Mouse (Mus musculus) cerebellum, adult 9-11 months (tissue): ENCODE data around the gene Mboat2.
A peak's percentile ranks its signal among the peaks of the same experiment; 100 is the strongest.

ENCODE experiments used
- DNase-seq: peaks from one replicate; pipeline ENCODE4 v3.0.0; 2022

The Mboat2 gene

GRCm38 (mm10) chr12:24830766-24831152 is at the start of gene Mboat2:
Gene Mboat2, plus strand, starts transcription at chr12:24830879.
- no peak for DNase-seq

- no peak for DNase-seq
These were observed 46.9 kb upstream of the Mboat2 start for GRCm38 (mm10) chr12:24783735-24784134.

GRCm38 (mm10) chr12:24785882-24786281 is 44.8 kb upstream of the Mboat2 start:
- DNase-seq, result no peak

DNA sequence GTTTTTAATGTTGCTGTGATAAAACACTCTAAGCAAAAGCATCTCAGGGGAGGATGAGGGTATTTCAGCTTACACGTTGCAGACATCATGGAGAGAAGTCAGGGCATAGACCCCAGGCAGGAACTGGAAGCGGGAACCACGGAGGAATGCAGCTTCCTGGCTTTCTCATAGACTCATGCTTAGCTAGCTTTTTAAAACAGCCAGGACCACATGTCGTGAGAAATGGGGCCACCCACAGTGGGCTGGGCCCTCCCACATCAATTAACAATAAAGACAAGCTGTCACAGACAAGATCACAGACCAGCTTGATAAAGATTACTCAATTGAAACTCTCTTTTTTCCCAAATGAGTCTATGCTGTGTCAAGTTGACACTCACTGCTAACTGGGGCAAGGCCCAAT is 44.4 kb upstream of the Mboat2 start:
- no peak for DNase-seq

DNA sequence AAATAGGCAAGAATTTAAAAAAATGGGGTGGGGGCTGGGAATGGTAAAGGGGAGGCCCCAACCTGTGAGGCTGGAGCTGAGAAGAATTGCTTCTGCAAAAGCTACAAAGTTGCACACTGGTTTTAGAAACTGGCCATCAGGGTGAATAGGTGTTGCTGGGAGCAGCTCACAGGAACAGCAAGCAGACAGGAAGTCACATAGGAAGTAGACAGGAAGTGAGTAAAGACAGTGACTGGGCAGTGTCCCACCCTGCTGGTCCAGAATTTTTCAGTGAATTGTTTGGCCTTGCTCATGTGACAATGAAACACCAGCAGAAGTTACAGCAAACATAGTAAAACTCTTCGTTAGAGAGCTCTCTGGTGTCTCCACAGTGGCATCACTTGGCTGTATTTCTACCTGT is 41.0 kb upstream of the Mboat2 start:
- DNase-seq, result no peak

- no peak for DNase-seq
These were observed 19.4 kb upstream of the Mboat2 start for GRCm38 (mm10) chr12:24811230-24811629.

DNA sequence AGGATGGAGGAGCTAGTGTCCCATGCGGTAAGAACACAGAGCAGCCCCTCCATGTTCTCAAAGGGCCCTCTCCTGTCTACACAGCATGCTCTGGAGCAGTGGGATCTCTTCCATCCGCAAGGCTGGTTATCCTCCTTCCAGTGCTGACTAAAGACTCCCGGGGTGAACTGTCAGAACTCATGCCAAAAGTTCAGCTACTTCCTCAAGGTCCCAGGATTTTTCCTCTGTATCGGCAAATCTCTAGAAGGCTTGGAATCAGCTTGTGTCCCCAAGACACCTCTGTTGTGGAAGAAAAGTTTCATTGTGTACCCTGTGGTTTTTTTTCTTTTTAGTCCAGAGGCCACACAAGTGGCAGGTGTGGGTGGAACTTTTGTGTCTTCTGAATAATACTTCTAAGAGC is 18.8 kb upstream of the Mboat2 start:
- DNase-seq, result no peak

GRCm38 (mm10) chr12:24822831-24823230 is 7.8 kb upstream of the Mboat2 start:
- DNase-seq, result no peak

GRCm38 (mm10) chr12:24823636-24824354 is 6.9 kb upstream of the Mboat2 start:
- no peak for DNase-seq

GRCm38 (mm10) chr12:24830086-24830485 is 593 bp upstream of the Mboat2 start:
- DNase-seq, result no peak

DNA sequence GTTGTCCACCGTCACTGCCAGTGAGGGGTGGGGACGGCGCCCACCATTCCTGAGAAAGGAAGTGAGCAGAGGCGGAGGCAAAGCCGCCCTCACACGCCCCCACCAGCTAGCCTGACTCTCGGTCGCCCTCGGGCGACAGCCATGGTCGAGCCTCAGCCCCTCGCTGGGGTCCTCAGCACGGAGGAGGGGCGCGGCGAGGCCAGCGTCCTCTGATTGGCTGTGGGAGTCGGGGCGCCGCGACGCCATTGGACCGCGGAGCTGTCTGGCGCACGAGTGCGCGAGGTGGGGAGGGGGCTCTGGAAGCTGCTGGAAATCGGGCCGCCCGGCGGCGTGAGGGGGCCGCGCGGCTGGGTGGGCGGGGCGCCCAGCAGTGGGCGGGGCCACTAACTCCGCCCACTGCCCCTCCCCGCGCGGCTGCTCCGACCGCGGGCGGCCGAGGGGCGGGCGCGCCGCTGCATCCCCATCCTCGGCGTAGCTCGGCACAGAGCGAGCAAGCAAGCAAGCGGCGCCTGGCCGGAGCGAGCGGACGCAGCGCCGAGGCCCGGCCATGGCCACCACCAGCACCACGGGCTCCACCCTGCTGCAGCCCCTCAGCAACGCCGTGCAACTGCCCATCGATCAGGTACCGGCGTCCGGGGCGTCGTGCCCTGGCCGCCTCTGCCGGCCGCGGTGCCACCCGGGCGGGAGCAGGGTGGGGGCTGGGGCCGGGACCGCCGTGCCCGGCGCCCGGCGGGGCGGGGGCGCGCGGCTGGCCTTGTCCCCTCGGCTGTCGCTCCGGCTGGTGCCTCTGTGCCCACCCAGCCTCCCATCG is 679 bp downstream of the Mboat2 start:
- DNase-seq, result peak; percentile 75

GRCm38 (mm10) chr12:24831964-24832427 is 1.3 kb downstream of the Mboat2 start:
- no peak for DNase-seq

GRCm38 (mm10) chr12:24832438-24832837 is 1.8 kb downstream of the Mboat2 start:
- no peak for DNase-seq

DNA sequence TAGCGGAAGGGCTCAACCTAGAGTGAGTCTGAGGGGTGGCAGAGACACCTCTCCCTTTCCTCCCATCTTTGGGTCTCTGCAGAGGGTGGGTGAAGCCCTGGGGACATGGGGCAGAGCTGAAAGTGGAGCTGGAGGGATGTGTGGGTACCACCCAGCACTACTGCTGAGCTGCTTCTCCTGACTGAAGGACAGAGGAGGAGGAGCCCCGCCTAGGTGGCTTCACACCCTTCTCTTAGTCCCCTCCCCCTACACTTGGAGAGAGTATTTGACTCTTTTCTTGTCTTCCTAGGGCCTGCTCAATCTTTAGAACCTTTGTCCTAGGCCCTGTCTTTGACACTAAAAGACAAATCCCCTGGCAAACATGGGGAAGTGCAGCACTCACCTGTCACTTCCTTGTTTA is 7.3 kb downstream of the Mboat2 start:
- DNase-seq, result no peak

GRCm38 (mm10) chr12:24841115-24841879 is 10.6 kb downstream of the Mboat2 start:
- DNase-seq, result no peak

GRCm38 (mm10) chr12:24842299-24842910 is 11.7 kb downstream of the Mboat2 start:
- DNase-seq, result no peak

GRCm38 (mm10) chr12:24843395-24844072 is 12.9 kb downstream of the Mboat2 start:
- no peak for DNase-seq

- DNase-seq, result no peak
These were observed 14.7 kb downstream of the Mboat2 start for GRCm38 (mm10) chr12:24845344-24845743.

GRCm38 (mm10) chr12:24848107-24848506 is 17.4 kb downstream of the Mboat2 start:
- DNase-seq, result no peak

GRCm38 (mm10) chr12:24857354-24857753 is 26.7 kb downstream of the Mboat2 start:
- DNase-seq, result no peak

DNA sequence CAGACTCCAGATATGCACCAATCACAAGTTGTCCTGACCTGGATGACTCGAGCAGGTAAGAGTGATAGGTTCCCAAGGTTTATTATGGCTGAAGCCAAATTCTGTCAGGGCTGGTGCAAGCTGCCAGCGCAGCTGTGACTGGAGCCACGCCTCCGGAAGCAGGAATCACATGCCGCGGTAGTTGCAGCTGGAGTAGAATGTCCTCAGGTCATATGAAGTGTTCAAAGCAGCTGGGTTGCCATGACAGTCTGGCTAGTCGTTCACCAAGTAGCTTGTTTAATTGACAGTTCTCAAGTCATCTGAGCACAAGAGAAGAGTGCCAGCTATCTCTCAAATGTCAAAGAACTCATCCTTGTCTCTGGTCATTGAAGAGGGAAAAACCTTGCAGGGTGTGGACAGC is 28.7 kb downstream of the Mboat2 start:
- no peak for DNase-seq

DNA sequence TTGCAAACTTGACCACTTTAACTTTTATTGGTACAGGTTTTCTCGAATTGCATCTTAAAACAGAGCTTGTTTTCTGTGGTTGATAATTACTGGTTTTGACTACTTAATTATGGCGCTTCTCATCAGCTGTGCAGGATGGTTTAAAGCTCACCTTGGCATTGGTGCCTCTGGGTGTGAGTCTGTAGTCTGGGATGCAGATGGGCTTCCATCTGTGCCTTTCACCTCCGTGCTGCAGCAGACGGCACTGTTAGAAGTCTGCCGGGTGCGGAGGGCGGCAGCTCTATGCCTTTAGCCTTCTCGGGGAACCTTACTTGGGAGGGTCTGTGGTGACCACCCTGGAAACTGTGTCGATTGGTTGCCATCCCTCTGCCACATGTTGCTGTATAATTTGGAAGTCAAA is 29.8 kb downstream of the Mboat2 start:
- no peak for DNase-seq
